Mouse (Mus musculus): ENCODE data around the gene Vmn2r8. TPM values are rescaled to one million over a fixed set of nuclear protein-coding genes. Genes with fewer than 3 reads are reported as not detected.

Gene Vmn2r8
- total RNA-seq, 2 experiments from 2014 or later = not detected

Other genes starting within 250 kb of the Vmn2r8 start
- gene Gak, start 179.1 kb downstream of the Vmn2r8 start, total RNA-seq (2021) = 10 to 100 TPM; 98.6 to 99.1 TPM
- gene Tmem175, start 179.1 kb downstream of the Vmn2r8 start, total RNA-seq (2021) = 10 to 100 TPM; 37.4 to 42.1 TPM
- gene Idua, start 148.5 kb downstream of the Vmn2r8 start, total RNA-seq (2021) = 10 to 100 TPM; 11.4 to 15.0 TPM
- 10 to 100 TPM; 46.9 to 57.7 TPM for gene Dgkq, start 139.2 kb downstream of the Vmn2r8 start, total RNA-seq (2021)
- 1 to 10 TPM; 1.3 to 1.5 TPM for gene Slc26a1, start 133.3 kb downstream of the Vmn2r8 start, total RNA-seq (2021)
- 10 to 100 TPM; 20.0 to 20.6 TPM for gene Fgfrl1, start 116.5 kb downstream of the Vmn2r8 start, total RNA-seq (2021)
- gene Rnf212, start 33.9 kb downstream of the Vmn2r8 start, total RNA-seq (2021) = not detected
- gene Tmed11, start 13.5 kb downstream of the Vmn2r8 start, total RNA-seq (2021) = not detected
- not detected for gene Vmn2r9, start 43.8 kb upstream of the Vmn2r8 start, total RNA-seq (2021)
- not detected for gene Vmn2r10, start 197.7 kb upstream of the Vmn2r8 start, total RNA-seq (2021)

Measured in left cerebral cortex, postnatal 25 days (tissue).